Mouse (Mus musculus): ENCODE data around the gene Ppp1r3e. TPM values are rescaled to one million over a fixed set of nuclear protein-coding genes. Genes with fewer than 3 reads are reported as not detected.

Ppp1r3e gene
- polyA plus RNA-seq, 1 experiment from 2014 or later: 3.8 TPM

DNA sequence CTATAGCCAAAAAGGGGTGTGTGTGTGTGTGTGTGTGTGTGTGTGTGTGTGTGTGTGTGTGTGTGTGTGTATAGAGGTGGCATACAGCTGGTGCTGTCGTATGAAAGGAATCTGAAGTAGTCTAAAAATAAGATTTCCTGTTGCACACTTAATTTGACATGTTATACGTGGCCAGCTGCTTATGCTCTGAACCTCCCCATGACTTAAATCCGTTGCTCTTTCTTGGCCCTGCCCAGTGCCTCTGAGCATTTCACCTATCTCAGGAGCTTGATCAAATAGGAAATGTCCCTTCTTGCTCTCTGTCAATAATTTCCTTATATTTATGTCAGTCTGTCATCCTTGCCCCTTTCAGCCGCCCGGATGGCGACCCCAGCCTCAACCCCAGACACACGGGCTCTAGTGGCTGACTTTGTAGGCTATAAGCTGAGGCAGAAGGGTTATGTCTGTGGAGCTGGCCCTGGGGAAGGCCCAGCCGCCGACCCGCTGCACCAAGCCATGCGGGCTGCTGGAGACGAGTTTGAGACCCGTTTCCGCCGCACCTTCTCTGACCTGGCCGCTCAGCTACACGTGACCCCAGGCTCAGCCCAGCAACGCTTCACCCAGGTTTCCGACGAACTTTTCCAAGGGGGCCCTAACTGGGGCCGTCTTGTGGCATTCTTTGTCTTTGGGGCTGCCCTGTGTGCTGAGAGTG is 6.8 kb upstream of the Ppp1r3e start:
- no peak; the same call in 1 of the 2 replicates for ATAC-seq
- Histone ChIP-seq H3K27ac (ENCODE audit: low read depth, low read length) (peak overlapping the region; percentile 93), H3K9me3 (ENCODE audit: control insufficient read depth) (no peaks in the 10 kb centered on the region), H3K36me3 (ENCODE audit: control insufficient read depth, insufficient read depth) (peaks cover 21% of the 10 kb centered on the region; the same call in 1 of the 2 replicates), H3K4me3 (ENCODE audit: low read depth, low read length) (peak overlapping the region; percentile 73), H3K4me1 (replicated peaks; ENCODE audit: control insufficient read depth, insufficient read depth, low read length) (peaks cover 3% of the 10 kb centered on the region; the same call in 1 of the 2 replicates), H3K27me3 (replicated peaks; ENCODE audit: control insufficient read depth, insufficient read depth, low read length) (no peaks in the 10 kb centered on the region), H3K4me2 (replicated peaks; ENCODE audit: low read depth) (peak overlapping the region; percentile 83), H3K9ac (ENCODE audit: low read depth, low read length) (peak overlapping the region; percentile 84)
- 11% methylated on average over 21 of the region's 21 CpGs for WGBS
- no peak for TF ChIP-seq CTCF (IDR thresholded peaks at IDR 0.05; ENCODE audit: low read depth)

DNA sequence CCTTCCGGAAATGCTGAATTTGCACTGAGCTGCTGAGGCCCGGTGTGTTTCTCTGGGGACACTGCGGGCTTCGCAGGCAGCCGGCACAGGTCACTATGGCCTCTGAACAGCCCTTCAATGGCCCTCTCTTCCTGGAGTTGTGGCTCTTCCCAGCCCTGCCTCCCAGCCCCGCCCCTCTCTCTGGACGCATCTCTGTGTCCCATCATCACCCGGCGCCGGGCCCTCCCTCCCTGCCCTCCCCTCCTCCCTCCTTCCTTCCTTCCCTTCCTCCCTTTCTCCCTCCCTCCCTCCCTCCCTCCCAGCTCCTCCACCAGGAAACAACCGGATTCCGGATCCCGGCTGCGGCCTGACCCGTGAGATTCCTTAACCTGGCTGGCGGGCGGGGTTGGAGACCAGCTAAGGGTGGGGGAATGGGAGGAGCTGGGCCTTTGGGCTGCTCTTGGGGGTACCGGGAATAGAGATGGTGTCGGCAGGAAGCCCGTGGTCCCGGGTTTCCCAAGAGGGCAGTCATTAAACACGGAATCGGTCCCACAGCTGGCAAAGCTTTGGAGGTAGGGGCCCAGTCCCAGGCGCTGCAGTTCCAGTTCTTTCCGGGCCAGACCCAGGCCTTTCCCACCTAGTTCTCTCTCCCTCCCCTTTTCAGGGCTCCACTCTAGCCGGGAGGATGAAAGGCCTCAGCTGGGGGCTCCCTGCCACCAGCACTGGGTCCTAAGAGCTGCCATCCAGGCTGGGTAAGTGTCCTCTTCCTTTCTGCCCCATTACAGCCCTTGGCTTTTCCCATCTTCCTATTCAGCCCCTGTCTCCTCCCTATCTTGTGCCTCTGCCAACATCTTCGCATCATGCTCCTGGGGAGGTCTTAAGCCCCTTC is 6.0 kb upstream of the Ppp1r3e start, which contains the start of the genes Bcl2l2 and Gm20521:
Gene Bcl2l2 (plus strand): TSS at position 224 of the 868 bp plus-strand sequence.
Gene Gm20521 (plus strand): TSS at position 288 of the 868 bp plus-strand sequence.
- peaks cover 16% of the 10 kb centered on the region; the same call in 1 of the 2 replicates for H3K36me3 ChIP-seq (ENCODE audit: control insufficient read depth, insufficient read depth)
- WGBS: under 1% methylated on average over 27 of the region's 27 CpGs
- ATAC-seq: peak; percentile 94
- H3K9me3 ChIP-seq (ENCODE audit: control insufficient read depth): no peaks in the 10 kb centered on the region
- peak within 1 kb of the TSS; percentile 73 for H3K4me3 ChIP-seq (ENCODE audit: low read depth, low read length)
- no peaks in the 10 kb centered on the region for H3K27me3 ChIP-seq (replicated peaks; ENCODE audit: control insufficient read depth, insufficient read depth, low read length)
- H3K27ac ChIP-seq (ENCODE audit: low read depth, low read length): peak within 1 kb of the TSS; percentile 93
- no peak for TF ChIP-seq CTCF (IDR thresholded peaks at IDR 0.05; ENCODE audit: low read depth)
- H3K4me1 ChIP-seq (replicated peaks; ENCODE audit: control insufficient read depth, insufficient read depth, low read length): peaks cover 3% of the 10 kb centered on the region; the same call in 1 of the 2 replicates
- peak within 1 kb of the TSS; percentile 84 for H3K9ac ChIP-seq (ENCODE audit: low read depth, low read length)
- H3K4me2 ChIP-seq (replicated peaks; ENCODE audit: low read depth): peak within 1 kb of the TSS; percentile 83

DNA sequence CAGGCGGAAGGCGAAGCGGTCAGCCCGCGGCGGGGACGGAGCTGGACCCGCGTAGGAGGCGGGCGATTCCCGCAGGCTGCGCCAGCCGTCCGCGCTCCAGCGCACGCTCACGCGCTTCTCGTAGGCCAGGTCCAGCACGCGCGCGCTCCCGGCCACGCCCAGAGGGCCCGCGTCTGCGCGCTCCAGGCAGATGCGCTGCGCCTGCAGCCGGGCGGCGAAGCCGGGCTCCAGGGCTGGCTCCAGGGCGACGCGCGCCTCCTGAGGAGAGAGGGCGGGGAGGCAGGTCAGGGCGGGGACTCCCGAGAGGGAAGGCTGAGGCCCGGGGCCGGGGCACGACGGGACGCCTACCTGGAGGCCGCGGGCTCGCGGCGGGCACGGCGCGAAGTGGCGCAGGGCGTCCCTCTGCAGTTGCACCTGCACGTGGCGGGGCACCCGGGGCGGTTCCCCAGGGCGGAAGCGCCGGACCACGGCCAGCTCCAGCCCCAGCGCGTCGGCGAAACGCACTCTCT is 757 bp downstream of the Ppp1r3e start:
- H3K27ac ChIP-seq (ENCODE audit: low read depth, low read length): peak overlapping the region; percentile 92
- H3K4me1 ChIP-seq (replicated peaks; ENCODE audit: control insufficient read depth, insufficient read depth, low read length): 0 out of 2 replicates have a peak, but pooled peaks cover 4% of the 10 kb centered on the region
- peak overlapping the region; percentile 59 for H3K9ac ChIP-seq (ENCODE audit: low read depth, low read length)
- under 1% methylated on average over 72 of the region's 72 CpGs for whole genome bisulfite sequencing
- H3K9me3 ChIP-seq (ENCODE audit: control insufficient read depth): no peaks in the 10 kb centered on the region
- no peaks in the 10 kb centered on the region for H3K36me3 ChIP-seq (ENCODE audit: control insufficient read depth, insufficient read depth)
- ATAC-seq: peak; percentile 91
- peak overlapping the region; percentile 55 for H3K4me3 ChIP-seq (ENCODE audit: low read depth, low read length)
- H3K4me2 ChIP-seq (replicated peaks; ENCODE audit: low read depth): peak overlapping the region; percentile 99
- TF ChIP-seq CTCF (IDR thresholded peaks at IDR 0.05; ENCODE audit: low read depth): peak; percentile 17
- H3K27me3 ChIP-seq (replicated peaks; ENCODE audit: control insufficient read depth, insufficient read depth, low read length): no peaks in the 10 kb centered on the region

DNA sequence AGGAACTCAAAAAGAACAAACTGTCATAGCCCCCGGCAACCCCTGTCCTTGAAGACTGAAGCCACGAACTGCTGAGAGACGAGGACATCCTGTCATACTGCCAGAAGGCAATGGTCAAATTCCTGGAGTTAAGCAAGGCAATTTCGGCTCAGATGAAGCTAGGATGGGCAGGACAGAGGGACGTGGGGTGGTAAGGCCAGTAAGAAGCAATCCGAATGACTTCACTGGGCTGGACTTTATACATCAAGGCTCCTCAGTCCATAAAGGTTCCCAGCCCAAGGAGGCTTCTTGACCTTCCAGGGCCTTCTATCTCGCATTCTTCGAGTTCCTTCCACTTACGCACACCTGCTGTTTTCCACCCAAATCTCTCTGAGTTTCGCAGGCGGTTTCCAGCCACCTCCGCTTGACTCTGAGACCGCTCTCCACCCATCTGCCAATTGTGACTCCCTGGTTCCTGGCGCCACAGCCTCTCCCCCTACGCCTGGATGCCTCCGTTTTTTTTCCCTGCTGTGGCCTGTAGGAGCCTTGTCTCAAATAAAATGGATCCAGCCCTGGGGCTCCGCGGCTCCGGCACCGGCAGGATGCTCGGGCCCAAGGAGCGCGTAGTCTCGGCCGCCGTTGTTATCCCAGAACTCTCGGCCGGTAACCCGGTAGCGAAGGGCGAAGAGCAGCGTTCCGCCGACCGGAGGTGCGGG is 1.4 kb downstream of the Ppp1r3e start:
- no peaks in the 10 kb centered on the region for H3K36me3 ChIP-seq (ENCODE audit: control insufficient read depth, insufficient read depth)
- H3K4me2 ChIP-seq (replicated peaks; ENCODE audit: low read depth): peak overlapping the region; percentile 99
- H3K27ac ChIP-seq (ENCODE audit: low read depth, low read length): peak overlapping the region; percentile 92
- H3K4me3 ChIP-seq (ENCODE audit: low read depth, low read length): peak overlapping the region; percentile 55
- 0 out of 2 replicates have a peak, but pooled peaks cover 4% of the 10 kb centered on the region for H3K4me1 ChIP-seq (replicated peaks; ENCODE audit: control insufficient read depth, insufficient read depth, low read length)
- no peaks in the 10 kb centered on the region for H3K27me3 ChIP-seq (replicated peaks; ENCODE audit: control insufficient read depth, insufficient read depth, low read length)
- peak overlapping the region; percentile 59 for H3K9ac ChIP-seq (ENCODE audit: low read depth, low read length)
- ATAC-seq: peak; percentile 25
- 3% methylated on average over 36 of the region's 36 CpGs for WGBS
- no peaks in the 10 kb centered on the region for H3K9me3 ChIP-seq (ENCODE audit: control insufficient read depth)
- no peak for TF ChIP-seq CTCF (IDR thresholded peaks at IDR 0.05; ENCODE audit: low read depth)

DNA sequence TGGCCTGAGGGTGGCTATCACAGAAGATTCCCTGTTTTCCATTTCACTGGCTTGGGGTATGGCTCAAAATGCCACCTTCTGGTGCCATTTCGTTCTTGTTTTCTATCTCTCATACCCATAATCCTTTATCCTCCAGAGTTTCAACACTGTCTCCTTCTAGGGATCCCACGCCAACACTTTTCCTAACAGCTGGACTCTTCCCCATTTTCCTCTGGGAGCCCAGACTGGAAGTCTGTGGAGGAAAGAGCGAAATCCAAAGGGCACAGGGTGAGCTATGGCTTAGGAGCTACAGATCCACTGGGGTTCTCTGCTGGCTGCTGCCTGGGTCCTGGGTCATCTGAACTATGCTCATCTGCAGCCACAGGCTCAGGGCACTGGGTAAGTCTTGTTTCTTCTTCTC is 3.2 kb downstream of the Ppp1r3e start:
- H3K27ac ChIP-seq (ENCODE audit: low read depth, low read length): peak overlapping the region; percentile 66
- WGBS: 67% methylated on average over 3 of the region's 3 CpGs
- no peak for TF ChIP-seq CTCF (IDR thresholded peaks at IDR 0.05; ENCODE audit: low read depth)
- no peak overlapping the region for H3K4me3 ChIP-seq (ENCODE audit: low read depth, low read length)
- H3K9me3 ChIP-seq (ENCODE audit: control insufficient read depth): no peaks in the 10 kb centered on the region
- H3K4me1 ChIP-seq (replicated peaks; ENCODE audit: control insufficient read depth, insufficient read depth, low read length): 0 out of 2 replicates have a peak, but pooled peaks cover 4% of the 10 kb centered on the region
- ATAC-seq: no peak
- H3K9ac ChIP-seq (ENCODE audit: low read depth, low read length): no peak overlapping the region
- H3K4me2 ChIP-seq (replicated peaks; ENCODE audit: low read depth): 0 out of 2 replicates have a peak overlapping the region, but pooled peaks have one; percentile 13
- H3K27me3 ChIP-seq (replicated peaks; ENCODE audit: control insufficient read depth, insufficient read depth, low read length): no peaks in the 10 kb centered on the region
- H3K36me3 ChIP-seq (ENCODE audit: control insufficient read depth, insufficient read depth): no peaks in the 10 kb centered on the region
